Mouse (Mus musculus): ENCODE data around the gene Dscam. TPM values are rescaled to one million over a fixed set of nuclear protein-coding genes. Genes with fewer than 3 reads are reported as not detected.

Dscam gene
- polyA plus RNA-seq, 1 experiment, result not detected

- TF ChIP-seq POLR2A (IDR thresholded peaks at IDR 0.05; ENCODE audit: borderline replicate concordance, low read depth, low read length), result no peak
- no peak for TF ChIP-seq CTCF (IDR thresholded peaks at IDR 0.05; ENCODE audit: low read depth, low read length)
- Histone ChIP-seq H3K27ac (ENCODE audit: insufficient read depth, low read depth, low read length) (no peak overlapping the region), H3K4me3 (ENCODE audit: insufficient read depth, low read length) (no peak overlapping the region), H3K4me1 (ENCODE audit: control insufficient read depth, insufficient read depth, low read length) (no peaks in the 10 kb centered on the region)
Measured at GRCm38 (mm10) chr16:96676663-96677062, 493.9 kb downstream of the Dscam start.

- Histone ChIP-seq H3K27ac (ENCODE audit: insufficient read depth, low read depth, low read length) (no peak overlapping the region), H3K4me3 (ENCODE audit: insufficient read depth, low read length) (no peak overlapping the region), H3K4me1 (ENCODE audit: control insufficient read depth, insufficient read depth, low read length) (no peaks in the 10 kb centered on the region)
- TF ChIP-seq CTCF (IDR thresholded peaks at IDR 0.05; ENCODE audit: low read depth, low read length), result no peak
- TF ChIP-seq POLR2A (IDR thresholded peaks at IDR 0.05; ENCODE audit: borderline replicate concordance, low read depth, low read length), result no peak
Measured at GRCm38 (mm10) chr16:96673191-96673847, 497.2 kb downstream of the Dscam start.

- Histone ChIP-seq H3K27ac (ENCODE audit: insufficient read depth, low read depth, low read length) (no peak overlapping the region), H3K4me3 (ENCODE audit: insufficient read depth, low read length) (no peak overlapping the region), H3K4me1 (ENCODE audit: control insufficient read depth, insufficient read depth, low read length) (no peaks in the 10 kb centered on the region)
- TF ChIP-seq POLR2A (IDR thresholded peaks at IDR 0.05; ENCODE audit: borderline replicate concordance, low read depth, low read length) (no peak), CTCF (IDR thresholded peaks at IDR 0.05; ENCODE audit: low read depth, low read length) (no peak)
Measured at GRCm38 (mm10) chr16:96671603-96672374, 498.8 kb downstream of the Dscam start.

- no peak overlapping the region for H3K4me3 ChIP-seq (ENCODE audit: insufficient read depth, low read length)
- no peak for TF ChIP-seq POLR2A (IDR thresholded peaks at IDR 0.05; ENCODE audit: borderline replicate concordance, low read depth, low read length)
- TF ChIP-seq CTCF (IDR thresholded peaks at IDR 0.05; ENCODE audit: low read depth, low read length), result no peak
- H3K27ac ChIP-seq (ENCODE audit: insufficient read depth, low read depth, low read length), result no peak overlapping the region
- no peaks in the 10 kb centered on the region for H3K4me1 ChIP-seq (ENCODE audit: control insufficient read depth, insufficient read depth, low read length)
Measured at GRCm38 (mm10) chr16:96669706-96670105, 500.8 kb downstream of the Dscam start.

GRCm38 (mm10) chr16:96668478-96668877 lies 502.1 kb downstream of the Dscam start:
- H3K27ac ChIP-seq (ENCODE audit: insufficient read depth, low read depth, low read length), result no peak overlapping the region

GRCm38 (mm10) chr16:96661073-96661472 lies 509.5 kb downstream of the Dscam start:
- no peak overlapping the region for H3K27ac ChIP-seq (ENCODE audit: insufficient read depth, low read depth, low read length)
- no peak overlapping the region for H3K4me3 ChIP-seq (ENCODE audit: insufficient read depth, low read length)
- H3K4me1 ChIP-seq (ENCODE audit: control insufficient read depth, insufficient read depth, low read length), result no peaks in the 10 kb centered on the region
- no peak for TF ChIP-seq CTCF (IDR thresholded peaks at IDR 0.05; ENCODE audit: low read depth, low read length)
- TF ChIP-seq POLR2A (IDR thresholded peaks at IDR 0.05; ENCODE audit: borderline replicate concordance, low read depth, low read length), result no peak

More at GRCm38 (mm10) chr16:96668478-96668877, 502.1 kb downstream of the Dscam start:
- no peak for TF ChIP-seq POLR2A (IDR thresholded peaks at IDR 0.05; ENCODE audit: borderline replicate concordance, low read depth, low read length)
- TF ChIP-seq CTCF (IDR thresholded peaks at IDR 0.05; ENCODE audit: low read depth, low read length), result no peak
- H3K4me1 ChIP-seq (ENCODE audit: control insufficient read depth, insufficient read depth, low read length), result no peaks in the 10 kb centered on the region
- no peak overlapping the region for H3K4me3 ChIP-seq (ENCODE audit: insufficient read depth, low read length)

GRCm38 (mm10) chr16:96659275-96659674 lies 511.3 kb downstream of the Dscam start:
- no peak overlapping the region for H3K27ac ChIP-seq (ENCODE audit: insufficient read depth, low read depth, low read length)
- H3K4me3 ChIP-seq (ENCODE audit: insufficient read depth, low read length), result no peak overlapping the region
- TF ChIP-seq CTCF (IDR thresholded peaks at IDR 0.05; ENCODE audit: low read depth, low read length) (no peak), POLR2A (IDR thresholded peaks at IDR 0.05; ENCODE audit: borderline replicate concordance, low read depth, low read length) (no peak)
- no peaks in the 10 kb centered on the region for H3K4me1 ChIP-seq (ENCODE audit: control insufficient read depth, insufficient read depth, low read length)

- Histone ChIP-seq H3K4me3 (ENCODE audit: insufficient read depth, low read length) (no peak overlapping the region), H3K27ac (ENCODE audit: insufficient read depth, low read depth, low read length) (no peak overlapping the region), H3K4me1 (ENCODE audit: control insufficient read depth, insufficient read depth, low read length) (no peaks in the 10 kb centered on the region)
- no peak for TF ChIP-seq CTCF (IDR thresholded peaks at IDR 0.05; ENCODE audit: low read depth, low read length)
- TF ChIP-seq POLR2A (IDR thresholded peaks at IDR 0.05; ENCODE audit: borderline replicate concordance, low read depth, low read length), result no peak
Measured at GRCm38 (mm10) chr16:96655548-96655947, 515.0 kb downstream of the Dscam start.

- TF ChIP-seq POLR2A (IDR thresholded peaks at IDR 0.05; ENCODE audit: borderline replicate concordance, low read depth, low read length) (no peak), CTCF (IDR thresholded peaks at IDR 0.05; ENCODE audit: low read depth, low read length) (no peak)
- H3K4me3 ChIP-seq (ENCODE audit: insufficient read depth, low read length), result no peak overlapping the region
- no peak overlapping the region for H3K27ac ChIP-seq (ENCODE audit: insufficient read depth, low read depth, low read length)
- H3K4me1 ChIP-seq (ENCODE audit: control insufficient read depth, insufficient read depth, low read length), result no peaks in the 10 kb centered on the region
Measured at GRCm38 (mm10) chr16:96654054-96654453, 516.5 kb downstream of the Dscam start.

GRCm38 (mm10) chr16:96651444-96651843 lies 519.1 kb downstream of the Dscam start:
- Histone ChIP-seq H3K4me1 (ENCODE audit: control insufficient read depth, insufficient read depth, low read length) (no peaks in the 10 kb centered on the region), H3K27ac (ENCODE audit: insufficient read depth, low read depth, low read length) (no peak overlapping the region), H3K4me3 (ENCODE audit: insufficient read depth, low read length) (no peak overlapping the region)
- no peak for TF ChIP-seq POLR2A (IDR thresholded peaks at IDR 0.05; ENCODE audit: borderline replicate concordance, low read depth, low read length)
- TF ChIP-seq CTCF (IDR thresholded peaks at IDR 0.05; ENCODE audit: low read depth, low read length), result no peak
